Mouse (Mus musculus): Measurements from ENCODE around the gene Ccr5.

DNA sequence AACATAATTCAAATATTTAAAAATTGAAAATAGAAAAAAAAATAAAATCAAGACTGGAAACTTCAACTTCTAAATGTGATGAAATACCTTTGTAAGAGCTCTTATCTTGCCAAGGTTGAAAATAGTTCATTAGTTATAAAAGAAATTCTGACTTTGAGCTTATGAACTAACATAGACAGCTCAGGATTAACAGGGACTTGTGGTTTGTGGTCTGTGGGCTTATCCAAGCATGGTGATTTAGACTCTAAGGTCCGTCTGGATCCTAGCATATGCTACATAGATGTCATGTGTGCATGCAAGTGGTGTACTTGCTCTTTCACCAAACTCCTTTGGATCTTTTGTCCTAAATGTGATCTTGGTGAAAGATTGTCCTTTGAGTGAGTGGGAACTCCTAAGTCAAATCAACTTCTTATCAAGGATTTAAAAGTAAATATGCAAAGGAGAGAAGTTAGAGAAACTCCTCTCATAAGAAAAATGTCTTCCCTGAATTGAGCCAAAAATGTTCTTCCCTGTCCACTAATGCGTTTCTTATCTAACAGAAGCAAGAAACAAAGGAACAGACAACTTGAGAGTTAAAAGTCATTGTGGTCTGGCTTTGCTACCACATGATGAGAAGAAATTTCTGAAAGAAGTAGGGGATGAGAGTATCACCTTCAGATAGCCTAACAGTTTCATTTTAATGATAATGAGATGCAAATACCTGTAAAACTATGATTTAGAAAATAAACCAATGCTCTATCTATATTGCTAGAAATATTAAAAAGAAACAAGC lies 12.8 kb upstream of the Ccr5 start:
- no peak for TF ChIP-seq RAD21 (IDR thresholded peaks at IDR 0.05; ENCODE audit: low read depth, low read length)
- no peak for TF ChIP-seq JUND (conservative IDR thresholded peaks at IDR 0.05; ENCODE audit: low read depth, low read length)
- no peak for TF ChIP-seq ELF1 (IDR thresholded peaks at IDR 0.05; ENCODE audit: low read depth, low read length)
- no peak for TF ChIP-seq POLR2A (IDR thresholded peaks at IDR 0.05; ENCODE audit: low read depth, low read length)
- TF ChIP-seq E2F4 (IDR thresholded peaks at IDR 0.05; ENCODE audit: insufficient replicate concordance, low read depth, low read length), result no peak
- no peak for TF ChIP-seq MYC (IDR thresholded peaks at IDR 0.05; ENCODE audit: low read depth, low read length)
- no peak for TF ChIP-seq CTCF (conservative IDR thresholded peaks at IDR 0.05 in 1 of 2, IDR thresholded peaks at IDR 0.05 in 1 of 2; ENCODE audit: low read depth in 2 of 2, low read length in 2 of 2)
